Mouse (Mus musculus): ENCODE results near the gene Ctnna3.

Gene Ctnna3

DNA sequence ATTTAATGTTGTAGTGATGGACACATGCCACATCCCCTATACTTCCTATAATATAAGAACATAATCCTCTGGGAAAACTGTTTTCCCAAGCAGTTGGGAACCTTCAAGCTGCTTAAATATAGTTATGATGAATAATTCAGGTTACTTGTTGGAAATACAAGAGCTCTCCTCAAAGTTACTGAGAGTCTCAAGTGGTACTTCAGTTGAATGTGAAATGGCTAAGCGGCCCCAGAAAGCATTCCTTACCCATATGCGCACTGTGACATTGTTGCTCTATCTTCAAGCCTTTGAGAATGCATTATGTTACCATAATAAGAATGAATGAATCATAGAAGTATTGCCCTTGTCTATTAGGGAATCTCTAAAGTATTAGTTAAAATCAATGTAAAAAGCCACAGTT, 542.4 kb downstream of the Ctnna3 start:
- DNase-seq: no peak

DNA sequence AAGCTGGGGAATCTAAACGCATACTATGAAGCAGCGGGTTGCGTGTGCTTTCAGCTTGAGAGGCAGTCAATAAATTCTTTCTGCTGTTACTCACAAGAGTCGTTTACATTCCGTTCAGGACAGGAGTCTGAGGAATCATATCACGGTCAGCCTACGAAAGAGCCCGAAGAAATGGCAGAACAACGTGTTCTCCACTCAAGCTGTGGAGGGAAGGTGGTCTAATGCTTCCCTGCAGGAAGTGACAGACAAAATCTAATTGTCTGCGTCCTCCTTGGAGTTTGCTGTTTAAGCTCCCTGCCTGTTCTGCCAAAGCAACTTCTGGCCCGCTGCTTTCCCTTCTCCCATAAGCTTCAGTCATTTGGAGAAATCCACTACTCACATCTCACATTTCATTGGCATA, 548.2 kb downstream of the Ctnna3 start:
- DNase-seq: no peak

DNA sequence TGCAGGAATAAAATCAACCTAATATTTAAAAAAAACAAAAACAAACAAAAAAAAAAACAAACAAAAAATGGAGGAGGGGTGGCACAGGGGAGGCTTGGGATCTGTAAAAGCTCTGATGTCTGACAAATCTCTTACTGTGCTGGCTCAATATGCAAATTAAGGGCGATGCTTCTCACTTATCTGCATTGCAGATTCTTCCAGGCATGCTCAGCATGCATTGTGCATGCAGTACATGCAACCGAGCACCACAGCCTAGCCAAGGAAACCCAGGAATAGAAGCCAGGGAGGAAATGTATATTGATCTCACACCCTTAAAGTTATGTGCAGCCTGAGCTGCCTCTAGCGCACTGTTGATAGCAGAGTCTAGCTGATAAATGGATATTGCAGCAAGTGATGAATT, 548.6 kb downstream of the Ctnna3 start:
- DNase-seq: no peak

DNA sequence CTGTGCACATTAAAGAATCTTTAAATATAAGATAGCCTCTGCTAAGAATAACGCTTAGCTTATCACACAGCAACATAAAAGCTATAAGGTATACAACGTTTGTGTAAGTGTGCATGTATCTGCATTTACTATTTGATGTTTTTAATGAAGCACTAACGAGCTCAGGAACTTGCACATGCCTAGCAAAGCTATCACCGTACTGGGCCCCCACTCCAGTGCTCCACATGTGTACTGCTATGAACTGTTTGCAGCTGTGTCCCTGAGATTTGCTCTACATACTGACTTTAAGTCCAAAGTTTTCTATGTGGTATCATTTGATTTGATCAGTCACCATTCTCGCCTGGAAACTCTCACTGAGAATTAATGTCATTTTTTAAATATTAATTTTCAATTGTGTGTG, 549.1 kb downstream of the Ctnna3 start:
- no peak for DNase-seq

DNA sequence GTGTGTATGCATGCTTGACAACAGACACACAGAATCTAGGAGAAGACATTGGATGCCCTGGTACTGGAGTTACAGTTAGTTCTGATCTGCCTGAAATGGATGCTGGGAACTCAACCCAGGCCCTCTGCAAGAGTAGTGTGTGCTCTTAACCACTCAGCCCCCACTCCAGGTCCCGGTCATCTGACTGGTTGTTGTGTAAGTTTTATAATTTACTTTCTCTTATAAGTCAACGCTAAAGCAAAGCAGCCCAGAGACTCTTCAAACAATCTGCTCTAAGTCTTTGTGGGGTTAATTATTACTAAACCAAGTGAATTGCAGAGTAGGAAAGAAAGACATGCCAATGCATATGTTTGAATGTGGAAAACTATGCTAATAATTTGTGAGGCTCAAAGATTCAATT, 549.5 kb downstream of the Ctnna3 start:
- DNase-seq: no peak

DNA sequence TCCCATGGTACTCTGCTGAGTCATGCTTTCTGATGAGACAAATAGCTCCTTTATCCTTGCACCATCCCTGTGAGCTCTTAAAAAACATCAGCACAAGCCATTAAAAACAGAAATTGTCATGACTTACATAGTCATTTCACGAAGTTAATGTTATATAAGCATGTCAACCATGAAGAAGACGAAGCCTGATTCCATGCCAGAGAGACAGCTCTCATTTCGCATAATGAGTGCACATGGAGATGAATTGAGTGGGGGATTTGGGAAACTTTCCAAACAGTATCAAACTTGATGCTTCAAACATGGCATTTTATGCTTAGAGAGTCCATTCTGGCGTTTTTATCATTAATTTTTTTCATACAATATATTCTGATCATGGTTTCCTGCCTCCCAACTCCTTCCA, 555.7 kb downstream of the Ctnna3 start:
- DNase-seq: no peak

DNA sequence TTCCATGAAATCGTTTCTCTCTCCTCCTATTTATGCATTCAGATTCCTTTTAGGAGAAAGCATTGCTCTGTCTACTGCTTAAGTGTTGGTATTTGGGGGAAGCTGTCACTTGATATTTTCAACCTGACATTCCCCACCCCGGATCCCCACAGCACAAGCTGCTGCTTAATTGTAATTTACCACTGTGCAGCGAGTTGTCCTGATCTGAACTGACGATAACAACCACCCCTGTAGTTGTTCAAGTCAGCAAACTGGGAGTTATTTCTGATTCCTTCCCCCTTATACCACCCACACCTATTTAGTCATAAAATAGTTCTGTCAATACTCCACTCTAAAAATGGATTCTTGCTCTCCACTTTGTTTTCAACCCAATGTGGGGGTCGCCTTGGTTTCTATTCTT, 564.4 kb downstream of the Ctnna3 start:
- DNase-seq: no peak

DNA sequence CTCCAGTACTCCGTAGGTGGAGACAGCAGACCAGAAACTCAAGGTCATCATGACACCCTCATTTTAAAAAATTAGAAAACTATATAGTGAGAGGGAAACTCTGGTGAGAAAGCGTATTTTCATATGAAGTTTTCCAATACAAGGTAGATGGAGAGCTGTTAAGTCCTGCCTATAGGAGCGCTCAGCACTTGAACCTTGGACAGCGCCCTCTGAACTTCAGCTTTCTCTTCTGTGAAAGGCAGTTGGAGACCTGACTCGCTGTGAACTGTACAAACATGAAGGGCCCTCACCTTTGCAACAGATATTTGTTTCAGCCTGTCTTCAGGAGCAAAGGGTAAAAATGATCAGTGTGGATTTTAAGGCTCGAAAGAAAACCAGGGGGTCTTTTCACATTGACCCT, 571.6 kb downstream of the Ctnna3 start:
- no peak for DNase-seq

DNA sequence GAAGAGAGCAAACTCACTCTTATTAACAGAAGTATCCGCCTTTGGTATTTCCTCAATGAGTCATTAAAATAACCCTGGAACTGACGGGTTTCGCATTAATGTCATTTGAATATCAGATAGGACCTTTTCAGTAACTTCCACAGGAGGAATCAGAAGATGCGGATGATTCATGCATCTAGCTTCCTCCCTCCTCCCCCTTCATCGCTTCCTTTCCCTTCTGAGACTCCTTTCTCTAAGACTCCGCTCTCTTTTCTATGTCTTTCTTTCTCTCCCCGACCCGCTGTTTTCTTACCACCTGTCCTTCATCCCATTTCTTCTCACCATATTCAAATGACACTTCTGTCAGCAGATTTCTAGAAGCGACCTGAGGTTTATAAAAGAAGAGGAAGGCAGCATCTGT, 572.1 kb downstream of the Ctnna3 start:
- DNase-seq: no peak

DNA sequence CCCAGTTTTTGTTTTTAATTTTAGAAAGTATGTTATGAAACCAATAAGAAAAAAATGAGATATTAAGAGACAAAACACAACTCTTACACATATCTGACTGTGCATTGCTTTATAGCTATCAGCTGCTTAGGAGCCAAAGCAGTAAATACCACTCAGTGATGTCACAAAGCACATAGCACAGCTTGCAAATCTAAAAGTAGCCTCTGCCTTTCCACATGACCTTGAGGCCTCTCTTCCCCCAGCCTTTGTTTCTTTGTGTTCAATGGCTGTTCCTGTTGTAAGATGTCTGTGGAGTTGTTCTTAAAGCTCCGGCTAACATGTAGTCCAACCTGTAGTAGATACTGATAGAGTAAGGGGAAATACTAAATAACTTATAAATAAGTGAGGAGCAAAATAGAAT, 590.4 kb downstream of the Ctnna3 start:
- DNase-seq: no peak

DNA sequence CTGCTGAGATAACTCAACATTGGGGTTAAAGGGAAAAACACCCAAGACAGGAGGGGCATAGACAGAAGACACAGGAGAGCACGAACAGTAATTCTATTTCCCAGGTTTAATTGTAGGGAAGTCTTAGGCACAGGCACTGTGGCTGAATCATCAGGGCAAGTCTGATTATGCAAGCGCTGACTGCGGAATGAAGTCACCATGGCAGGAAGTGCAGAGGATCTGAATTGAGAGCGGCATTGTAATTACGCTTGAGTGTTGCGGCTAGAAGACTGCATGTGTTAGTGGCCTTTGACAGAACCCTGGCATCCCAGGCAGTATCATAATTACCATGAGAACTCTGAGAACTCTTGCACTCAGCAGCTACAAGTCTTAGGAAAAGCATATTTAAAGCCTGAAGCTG, 593.4 kb downstream of the Ctnna3 start:
- peak; percentile 49 for DNase-seq

DNA sequence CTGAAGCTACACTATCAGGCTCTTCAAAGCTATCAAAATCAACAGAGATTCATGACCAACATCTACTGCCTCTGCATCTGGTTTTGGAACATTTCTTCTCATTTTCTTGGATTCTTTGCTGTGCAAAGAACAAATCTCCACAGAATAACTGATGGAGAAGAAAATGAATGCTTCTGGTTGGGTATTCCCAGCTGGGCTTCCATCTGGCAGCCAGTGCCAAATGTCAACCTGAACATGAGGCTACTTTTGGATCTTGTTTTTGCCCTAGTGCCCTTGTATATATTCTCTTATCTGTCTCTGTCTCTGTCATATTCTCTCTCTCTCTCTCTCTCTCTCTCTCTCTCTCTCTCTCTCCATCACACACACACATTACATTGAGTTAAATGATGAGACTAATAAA, 601.0 kb downstream of the Ctnna3 start:
- DNase-seq: peak; percentile 64

DNA sequence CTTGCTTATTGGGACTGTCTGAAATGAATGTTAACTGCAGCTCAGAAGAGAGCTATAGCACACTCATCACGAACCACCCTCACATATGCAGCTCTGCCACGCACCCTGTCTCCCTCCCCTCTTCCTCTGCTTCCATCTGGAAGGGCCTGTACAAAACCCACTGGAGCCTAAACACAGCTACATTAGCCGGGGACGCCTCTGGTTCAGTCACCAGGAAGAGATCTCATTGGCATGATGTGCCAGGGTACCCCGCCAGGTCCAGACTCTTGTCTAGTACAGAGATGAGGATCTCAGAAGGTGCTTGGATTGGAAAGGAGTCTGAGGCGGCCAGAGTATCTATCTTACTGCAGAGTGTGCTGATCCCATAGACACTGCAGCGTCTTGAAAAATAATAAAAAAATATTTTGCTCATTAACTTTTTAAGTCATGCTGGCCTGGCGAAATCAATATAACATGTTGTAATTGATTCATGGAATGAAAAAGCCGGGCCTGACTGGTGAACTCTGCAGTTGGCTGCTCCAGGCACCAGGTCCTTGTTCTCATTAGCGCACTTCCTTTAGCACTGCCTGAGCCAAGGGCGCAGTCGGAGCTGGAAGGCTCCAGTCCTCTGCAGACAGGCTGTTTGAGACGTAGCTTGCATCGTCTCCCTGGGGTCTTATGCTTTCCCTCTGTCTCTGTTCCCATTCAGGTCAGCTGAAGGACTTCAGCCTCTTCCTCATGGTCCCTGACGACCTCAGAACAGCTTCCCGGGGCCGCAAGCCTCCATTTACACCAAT, 610.0 kb downstream of the Ctnna3 start:
- DNase-seq: peak; percentile 90

DNA sequence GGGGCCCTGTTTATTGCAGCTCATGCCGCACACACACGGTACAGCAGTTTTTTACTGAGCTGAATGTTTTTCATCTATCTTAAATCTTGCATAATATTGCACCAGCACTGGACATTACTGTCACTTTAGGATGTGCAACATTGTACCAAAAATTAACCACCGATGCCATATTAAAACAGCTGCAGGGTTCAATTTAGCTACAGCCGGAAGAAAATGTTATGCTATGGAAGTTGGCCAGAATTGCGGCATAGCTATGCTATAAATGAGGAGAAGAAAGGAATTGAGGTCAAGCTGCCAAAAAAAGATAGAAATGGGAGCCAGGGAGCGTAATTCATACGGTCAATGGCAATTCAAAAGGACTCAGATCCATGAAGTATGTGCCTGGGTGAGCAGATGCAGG, 611.3 kb downstream of the Ctnna3 start:
- DNase-seq: peak; percentile 73

DNA sequence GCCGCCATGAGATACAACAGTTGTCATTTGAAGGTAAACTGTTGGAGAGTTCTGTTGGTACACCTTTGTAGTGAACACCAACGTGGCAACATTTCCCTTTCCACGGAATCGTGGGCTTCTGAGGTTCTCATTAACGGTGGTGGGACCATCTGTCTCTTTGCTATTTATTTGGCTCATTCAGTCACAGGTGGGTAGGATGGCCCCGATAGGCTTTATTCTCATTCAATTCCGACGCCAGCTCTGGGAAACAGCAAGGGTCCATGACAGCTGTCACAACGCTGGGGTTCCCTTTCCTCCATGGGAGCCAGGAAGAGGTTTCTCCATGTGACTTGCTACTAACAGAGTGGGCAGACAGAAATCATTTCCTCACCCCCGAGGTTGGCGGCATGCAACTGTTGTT, 612.0 kb downstream of the Ctnna3 start:
- peak; percentile 94 for DNase-seq

DNA sequence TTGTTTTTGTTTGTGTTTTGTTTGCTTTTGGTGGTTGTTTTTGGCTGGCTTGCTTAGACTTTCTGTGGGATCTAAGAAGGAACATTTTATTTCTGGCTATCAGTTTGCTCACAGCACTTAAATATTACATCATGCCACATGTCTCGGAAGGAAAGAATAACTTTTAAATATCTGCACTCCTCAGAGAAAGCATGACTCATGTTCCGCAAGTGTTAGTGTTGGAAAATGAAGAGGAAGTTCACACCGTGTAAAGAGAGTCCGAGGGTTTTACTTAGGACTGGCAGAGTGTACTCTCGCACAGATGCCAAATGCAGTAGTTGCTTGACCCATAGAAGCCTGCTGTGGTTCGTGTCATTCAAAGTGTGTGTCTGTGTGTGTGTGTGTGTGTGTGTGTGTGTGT, 619.3 kb downstream of the Ctnna3 start:
- no peak for DNase-seq

DNA sequence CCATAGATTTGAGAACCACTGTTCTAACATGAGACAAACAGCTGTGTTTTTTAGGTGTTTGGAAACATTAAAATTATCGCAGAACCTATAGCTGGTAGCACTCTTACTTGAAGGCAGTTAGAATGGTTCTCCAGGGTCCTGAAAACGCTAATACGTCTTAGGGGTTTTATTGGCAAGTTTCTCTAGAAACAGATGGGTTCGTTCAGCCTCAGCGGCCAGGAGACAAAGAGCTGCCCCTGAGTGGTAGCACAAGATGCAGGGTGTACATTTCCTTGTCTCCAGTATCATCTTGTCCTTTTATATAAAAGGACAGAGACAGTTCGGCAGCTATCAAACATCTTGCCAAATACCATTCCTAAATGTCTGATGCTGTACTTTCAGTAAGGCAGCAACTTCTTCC, 620.0 kb downstream of the Ctnna3 start:
- DNase-seq: no peak

DNA sequence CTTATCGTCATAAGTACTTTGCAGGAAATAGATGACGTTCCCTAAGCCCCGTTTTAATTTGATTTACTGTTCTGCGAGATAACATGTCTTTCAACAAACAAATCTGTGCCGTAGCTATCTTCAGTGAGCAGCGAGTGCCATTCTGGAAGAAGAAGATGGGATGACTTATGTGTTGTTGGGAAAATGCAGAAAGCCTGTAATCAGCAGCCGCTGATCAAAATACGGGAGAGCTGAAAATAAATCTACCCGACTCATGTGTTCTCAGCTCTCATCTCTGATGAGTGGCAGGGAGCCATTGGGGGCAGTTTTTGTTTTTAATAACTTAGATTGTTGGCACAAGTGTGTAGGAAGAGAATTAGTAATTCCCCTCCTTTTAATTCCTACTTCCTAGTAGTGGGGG, 633.8 kb downstream of the Ctnna3 start:
- DNase-seq: no peak

DNA sequence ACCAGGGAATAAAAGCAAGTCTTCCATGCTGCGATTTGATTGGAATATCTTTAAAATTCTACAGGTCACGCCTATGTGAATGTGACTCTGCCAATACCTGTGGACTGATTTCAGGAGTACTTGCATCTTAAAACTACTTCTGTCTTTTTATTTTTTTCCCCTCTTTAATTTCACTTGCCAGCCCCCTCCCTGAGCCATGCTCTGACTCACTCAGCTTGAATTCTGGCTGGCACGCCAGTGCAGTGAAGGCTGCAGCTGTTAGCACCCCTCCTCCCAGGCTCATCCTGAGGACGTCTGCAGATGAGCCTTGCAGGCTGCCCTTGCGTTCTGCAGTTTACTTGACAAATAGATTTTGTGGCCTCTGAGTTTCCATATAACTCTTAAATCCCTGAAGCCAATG, 646.0 kb downstream of the Ctnna3 start:
- peak; percentile 66 for DNase-seq

DNA sequence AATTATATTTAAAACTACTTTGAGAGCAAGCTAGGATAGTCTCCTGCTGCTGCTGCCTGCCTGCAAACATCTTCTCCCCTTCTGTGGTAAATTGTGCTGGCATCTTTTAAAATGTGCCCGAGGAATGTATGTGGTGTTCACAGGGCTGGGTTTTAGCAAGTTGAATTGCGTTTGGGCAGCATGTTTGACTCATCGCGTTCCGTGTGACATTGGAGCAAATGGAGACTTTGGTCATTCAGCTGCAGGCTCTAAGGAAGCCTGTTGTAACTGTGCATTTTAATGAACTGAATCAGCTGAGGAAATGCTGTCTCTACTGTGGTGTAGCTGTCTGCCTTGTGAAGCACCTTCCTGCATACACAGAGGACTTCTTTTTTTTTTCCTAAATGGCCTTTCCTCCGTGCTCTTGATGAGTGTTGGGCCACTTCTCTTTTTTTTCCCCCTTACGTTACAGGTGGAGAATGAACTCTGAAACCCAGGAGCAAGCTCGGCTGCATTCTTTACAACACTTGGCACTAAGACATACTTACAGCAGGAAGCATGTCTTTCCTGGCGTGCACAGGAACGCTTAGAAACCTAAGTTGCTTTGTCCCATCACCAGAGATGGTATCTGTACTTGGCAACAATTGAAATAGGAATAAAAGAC, 646.6 kb downstream of the Ctnna3 start:
- DNase-seq: no peak

DNA sequence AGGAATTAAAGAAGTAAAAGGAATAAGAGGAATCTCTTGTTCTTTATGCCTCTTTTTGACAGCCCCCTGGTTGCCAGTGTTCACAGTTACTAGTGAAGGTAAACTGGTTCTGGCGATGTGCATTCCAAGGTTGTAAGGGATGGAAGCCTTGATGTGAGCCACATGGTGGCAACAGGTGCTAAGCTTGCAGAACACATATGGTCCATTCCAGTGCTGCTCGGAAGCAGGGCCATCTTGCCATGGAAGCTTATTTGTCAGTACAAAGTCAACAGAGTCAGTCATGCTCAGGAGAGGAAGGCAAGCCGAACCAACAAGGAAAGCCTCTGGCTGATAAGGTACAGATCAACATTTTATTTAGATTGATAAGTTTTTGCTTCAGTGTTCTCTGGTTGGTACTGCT, 652.4 kb downstream of the Ctnna3 start:
- DNase-seq: peak; percentile 46

DNA sequence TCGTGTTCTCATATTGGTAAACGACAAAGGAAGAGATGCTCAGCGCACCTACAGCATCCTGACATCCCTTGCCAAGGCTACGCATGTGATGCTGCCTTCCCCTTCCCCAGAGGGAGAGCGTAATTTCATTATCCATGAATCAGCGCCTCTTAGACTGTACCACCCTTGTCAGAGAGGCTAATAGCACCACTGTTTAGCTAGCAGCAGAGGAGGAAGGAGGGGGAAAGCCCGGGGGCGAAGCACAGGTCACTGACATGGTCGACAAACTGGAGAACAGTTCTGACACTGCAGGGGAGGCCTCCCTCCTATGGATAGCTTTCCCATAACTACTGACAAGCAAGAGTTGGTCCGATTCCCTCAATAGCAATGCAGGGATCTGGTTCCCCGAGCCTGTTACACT, 653.9 kb downstream of the Ctnna3 start:
- DNase-seq: peak; percentile 62

DNA sequence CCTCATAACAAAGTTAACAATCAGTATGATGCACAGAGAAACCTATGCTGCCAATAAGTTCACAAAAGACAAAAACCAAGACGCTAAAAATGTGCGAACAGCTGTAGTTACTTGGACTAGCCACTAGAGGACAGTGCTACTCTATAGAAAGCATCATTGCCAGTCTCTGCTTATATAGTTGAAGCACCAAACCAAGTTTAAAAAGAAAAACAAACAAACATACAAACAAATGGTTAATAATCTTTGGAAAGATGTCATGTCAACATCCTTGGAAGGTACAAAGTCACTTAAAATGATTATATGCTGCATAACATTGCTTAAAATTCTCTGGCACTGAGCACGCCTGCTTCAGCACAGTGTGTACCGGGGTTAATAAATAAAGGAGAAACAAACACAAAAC, 654.6 kb downstream of the Ctnna3 start:
- DNase-seq: peak; percentile 84

DNA sequence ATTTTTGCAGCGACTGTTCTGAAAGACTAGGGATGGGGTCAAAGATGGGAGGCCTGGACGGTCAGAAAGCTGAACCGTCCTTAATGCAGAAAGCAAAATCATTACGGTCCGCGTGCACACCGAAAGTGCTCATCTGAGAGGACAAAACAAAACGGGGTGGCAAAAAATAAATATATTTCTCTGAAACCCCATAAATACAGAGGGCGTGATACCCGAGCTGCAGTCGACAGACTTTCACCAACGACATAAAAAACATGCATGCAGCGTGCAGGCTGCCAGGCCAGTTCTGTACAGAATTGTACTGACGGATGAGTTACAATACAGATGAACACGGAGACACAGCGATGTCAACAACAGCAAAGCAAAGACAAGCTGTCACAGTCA, 656.3 kb downstream of the Ctnna3 start:
- peak; percentile 50 for DNase-seq
